Mouse (Mus musculus) spleen, postnatal 10 days (tissue): ENCODE measurements around the gene Amigo1.
A peak's percentile ranks its signal among the peaks of the same experiment; 100 is the strongest.

ENCODE experiments used
- DNase-seq, 2 experiments: peaks; one replicate each; pipeline ENCODE4 v3.0.0; 2021 to 2022; ENCODE audit warnings: low spot score in 2 of 2

Gene Amigo1

DNA sequence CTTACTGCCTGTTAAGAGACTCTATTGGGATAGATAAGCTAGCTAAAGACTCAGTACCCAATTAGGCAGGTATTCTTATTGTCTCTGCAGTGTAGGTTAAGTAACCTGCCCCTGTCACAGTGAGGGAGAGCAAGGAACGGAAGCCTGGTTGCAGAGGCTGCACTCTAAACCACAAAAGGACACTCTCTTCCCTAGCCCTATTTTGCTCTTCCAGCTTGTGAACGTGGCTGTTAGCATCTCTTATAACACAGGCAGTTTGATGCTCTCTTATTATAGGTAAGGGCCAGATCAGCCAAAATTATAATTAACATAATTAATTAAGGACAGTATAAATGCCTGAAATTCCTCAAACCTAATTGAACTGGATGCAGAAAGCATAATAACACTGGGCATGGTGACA, 5.6 kb upstream of the Amigo1 start:
- DNase-seq = no peak

DNA sequence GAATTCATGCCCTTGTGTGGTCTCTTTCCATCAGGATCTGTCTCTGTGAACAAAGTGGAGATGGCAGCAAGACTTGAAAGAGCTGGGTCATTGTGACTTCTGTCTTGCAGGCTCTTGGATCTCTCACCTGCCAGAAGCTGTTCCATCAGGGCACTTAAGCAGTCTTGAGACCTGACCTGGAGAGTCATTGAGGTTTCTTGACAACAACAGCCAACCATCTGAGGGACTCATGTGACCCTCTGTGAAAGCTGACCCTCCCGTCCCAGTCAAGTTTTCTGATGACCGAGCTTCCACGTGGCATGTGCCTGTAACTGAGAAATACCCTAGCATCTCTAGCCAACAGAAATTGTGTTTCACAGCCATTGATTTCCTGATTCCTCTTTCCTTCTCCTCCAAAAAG, 1.4 kb upstream of the Amigo1 start:
- no peak for DNase-seq

DNA sequence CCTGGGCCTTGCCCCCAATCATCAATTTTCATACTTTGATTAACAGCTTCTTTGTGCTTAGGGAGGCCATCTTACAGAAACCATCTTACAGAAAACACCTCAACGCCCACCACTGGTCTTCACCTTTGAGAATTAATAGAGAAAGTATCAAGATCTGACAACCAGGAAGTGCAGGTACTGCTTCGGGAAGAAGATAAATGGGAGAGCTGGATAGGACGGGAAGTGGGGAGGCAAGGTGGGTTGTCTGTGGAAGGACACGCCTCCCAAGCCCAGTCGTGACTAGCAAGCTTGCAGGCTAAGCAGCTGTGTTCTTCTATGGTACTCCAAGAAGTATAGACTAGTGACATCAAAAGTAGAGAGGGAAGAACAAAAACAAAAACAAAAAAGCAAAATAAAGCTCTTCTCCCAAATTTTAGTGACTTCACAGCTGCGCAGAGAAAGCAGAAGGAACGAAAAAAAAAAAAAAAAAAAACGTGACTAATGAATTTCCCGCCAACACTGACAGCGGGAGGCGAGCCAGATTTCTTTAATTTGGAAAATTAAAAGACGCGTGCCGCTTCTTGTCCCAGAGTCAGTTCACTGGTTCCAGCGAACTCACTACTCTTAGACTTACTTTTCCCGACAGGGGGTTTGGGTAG, 556 bp upstream of the Amigo1 start:
- DNase-seq = no peak

DNA sequence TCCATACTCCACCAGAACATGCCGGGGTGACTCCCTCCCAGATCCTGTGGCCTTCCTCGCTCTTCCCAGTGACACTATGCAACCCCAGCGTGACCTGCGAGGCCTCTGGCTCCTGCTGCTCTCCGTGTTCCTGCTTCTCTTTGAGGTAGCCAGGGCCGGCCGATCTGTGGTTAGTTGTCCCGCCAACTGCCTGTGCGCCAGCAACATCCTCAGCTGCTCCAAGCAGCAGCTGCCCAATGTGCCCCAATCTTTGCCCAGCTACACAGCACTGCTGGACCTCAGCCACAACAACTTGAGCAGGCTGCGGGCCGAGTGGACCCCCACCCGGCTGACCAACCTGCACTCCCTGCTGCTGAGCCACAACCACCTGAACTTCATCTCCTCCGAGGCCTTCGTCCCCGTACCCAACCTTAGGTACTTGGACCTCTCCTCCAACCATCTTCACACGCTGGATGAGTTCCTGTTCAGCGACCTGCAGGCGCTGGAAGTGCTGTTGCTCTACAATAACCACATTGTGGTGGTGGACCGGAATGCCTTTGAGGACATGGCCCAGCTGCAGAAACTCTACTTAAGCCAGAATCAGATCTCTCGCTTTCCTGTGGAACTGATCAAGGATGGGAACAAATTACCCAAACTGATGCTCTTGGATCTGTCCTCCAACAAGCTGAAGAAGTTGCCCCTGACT, 1.1 kb downstream of the Amigo1 start:
- no peak for DNase-seq

DNA sequence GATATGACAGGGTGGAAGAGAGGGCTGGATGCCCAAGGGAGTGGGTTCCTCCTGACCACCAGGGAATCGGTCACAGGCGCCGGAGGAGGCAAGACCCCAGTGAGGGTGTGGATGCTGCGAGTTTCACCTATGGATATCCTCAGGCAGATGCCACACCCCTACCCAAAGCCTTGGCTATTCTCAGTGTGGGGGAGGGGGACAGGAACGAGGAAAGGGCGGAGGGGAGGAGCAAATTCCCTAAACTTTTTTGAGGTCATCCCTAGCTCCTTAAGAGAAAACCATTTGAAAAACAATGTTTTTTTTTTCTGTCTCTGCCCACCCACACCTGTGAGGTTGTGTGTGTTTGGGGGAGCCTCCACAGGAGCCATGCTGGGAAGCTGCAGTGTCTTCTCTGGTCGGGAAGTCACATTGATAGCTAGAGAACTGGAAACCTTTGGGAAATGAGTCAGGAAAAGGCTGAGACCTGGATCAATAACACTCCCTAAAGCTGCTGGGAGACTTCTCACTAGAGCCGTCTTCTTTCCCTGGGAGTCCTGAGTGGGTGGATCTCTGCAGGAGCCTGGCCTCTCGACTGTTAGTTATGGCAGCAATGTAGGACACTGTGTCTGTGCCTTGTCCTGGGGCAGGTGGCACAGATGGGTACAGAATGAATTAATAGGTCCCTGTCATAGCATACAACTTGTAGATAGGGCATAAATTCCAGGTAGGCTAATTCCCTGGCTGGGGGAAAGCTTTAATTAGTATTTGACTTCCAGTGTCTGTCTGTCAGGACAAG, 2.8 kb downstream of the Amigo1 start:
- no peak for DNase-seq

DNA sequence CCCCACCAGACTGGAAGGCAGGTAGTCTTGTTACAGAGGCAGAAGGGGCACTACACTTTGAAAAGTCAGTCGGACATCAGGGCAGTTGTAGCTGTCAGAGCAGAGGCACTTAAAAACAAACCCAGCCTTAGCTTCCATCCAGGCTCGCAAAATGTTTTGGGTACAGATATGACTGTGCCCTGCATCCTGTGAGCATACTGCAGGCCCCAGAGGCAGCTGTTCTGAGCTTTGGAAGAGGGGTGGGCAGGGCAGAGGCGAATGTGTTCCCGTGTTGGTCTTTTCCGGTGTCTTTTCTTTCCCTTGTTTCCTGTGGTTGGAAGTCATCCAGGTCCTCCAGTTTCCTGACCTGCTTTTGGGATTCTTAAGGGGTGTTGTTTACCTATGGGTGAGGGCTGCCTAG, 3.8 kb downstream of the Amigo1 start:
- DNase-seq = no peak

DNA sequence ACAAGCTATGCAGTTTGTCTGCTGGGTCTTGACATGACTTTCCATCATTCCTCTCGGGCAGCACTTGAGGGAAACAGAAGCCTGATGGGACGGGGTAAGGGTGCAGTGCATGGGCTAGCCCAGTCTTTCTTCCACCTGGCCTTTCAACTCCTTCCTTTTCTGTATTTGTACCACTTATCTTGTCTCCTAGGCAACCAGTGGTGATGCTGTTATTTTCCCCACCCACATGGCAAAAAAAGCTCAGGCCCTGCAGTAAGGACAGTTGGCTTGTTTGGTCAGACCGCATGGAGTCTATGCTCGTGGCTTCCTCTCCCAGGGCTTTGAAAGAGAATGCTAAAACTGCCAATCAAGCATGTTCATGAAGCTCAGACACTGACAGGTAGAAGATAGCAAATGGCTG, 7.6 kb downstream of the Amigo1 start:
- no peak for DNase-seq

DNA sequence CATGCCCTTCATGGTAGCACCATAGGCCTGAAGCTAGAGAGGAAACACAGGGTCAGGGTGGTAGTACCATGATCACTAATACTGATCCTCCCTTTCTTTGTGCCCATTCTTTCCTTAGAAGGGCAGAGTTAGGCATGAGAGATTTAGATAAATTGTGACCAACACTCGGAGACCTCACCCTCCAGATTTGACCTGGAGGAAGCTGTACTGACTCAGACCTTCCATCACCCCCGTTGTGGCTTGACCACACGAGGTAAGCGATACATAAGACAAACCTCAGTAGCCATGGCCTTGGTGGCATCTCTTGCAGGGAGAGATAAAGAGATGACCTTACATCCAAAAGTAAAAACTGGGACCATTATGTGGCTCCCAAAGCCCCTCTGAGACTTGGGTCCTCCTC, 9.2 kb downstream of the Amigo1 start:
- DNase-seq = no peak

DNA sequence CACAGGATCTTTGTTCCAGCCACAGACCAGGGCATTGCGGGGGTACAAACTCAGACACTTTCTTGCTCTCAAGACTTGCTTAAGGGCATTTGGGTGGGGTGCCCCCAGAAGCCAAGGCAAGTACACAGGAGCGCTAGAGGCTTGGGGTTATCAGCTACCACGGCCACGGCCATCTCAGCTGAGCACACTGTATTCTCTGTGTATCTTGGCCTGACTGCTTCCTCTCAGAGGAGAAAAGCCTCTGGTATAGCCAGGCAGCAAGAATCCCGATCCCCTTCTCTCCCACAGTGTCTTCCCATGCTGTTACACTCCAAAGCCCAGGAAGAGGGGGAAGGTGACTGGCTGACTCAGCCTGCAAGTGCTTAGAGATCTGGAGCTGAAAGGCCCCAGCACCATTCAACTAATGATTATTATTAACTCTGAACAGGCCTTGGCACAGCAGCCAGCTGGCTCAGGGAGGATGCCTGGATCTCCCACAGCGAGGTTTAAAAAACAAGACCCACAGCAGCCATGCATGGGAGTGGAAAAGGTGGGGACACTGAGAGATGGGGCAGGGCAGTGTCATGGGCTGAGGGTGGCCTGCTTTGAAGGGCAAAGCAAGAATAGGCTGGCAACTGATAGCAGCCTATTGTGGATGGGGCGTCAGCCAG, 9.9 kb downstream of the Amigo1 start:
- no peak for DNase-seq

DNA sequence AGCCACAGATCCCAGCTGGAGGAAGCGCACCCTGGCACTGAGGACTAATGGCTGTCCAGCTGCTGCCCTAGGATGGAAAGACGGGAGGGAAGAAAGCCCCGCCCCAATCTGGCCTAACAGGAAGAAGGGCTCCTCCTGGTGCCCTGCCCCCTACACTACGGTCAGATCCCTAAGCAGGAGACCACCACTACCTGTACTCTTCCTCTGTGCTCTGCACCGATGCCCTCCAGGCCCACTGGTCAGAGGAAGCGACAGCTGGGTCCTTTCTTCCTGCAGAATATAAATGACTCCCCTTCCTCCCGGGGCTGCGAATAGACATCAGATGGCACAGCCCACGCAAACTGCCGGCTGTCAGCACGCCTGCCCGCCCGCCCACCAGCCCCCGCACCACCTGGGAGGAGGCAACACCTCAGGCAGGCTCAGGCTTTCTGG, 10.9 kb downstream of the Amigo1 start:
- no peak for DNase-seq

DNA sequence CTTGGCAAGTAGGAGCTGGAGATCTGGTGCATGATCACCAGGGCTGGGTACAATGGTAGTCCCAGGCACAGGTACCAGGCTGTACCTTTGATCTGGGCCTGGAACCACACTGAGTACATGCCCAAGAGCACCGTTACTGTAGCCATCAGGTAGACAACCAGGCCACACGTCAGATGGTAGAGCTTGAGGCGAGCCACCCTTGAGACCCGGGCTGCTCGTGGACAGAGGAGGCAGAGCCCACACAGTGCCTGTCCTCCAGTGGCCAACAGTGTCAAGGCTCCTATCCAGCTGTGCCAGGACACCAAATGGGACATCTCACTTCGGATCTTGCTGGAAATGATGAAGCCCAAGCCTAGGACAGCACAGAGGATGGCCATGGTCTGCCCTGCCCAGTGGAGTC, 13.1 kb downstream of the Amigo1 start:
- no peak for DNase-seq

DNA sequence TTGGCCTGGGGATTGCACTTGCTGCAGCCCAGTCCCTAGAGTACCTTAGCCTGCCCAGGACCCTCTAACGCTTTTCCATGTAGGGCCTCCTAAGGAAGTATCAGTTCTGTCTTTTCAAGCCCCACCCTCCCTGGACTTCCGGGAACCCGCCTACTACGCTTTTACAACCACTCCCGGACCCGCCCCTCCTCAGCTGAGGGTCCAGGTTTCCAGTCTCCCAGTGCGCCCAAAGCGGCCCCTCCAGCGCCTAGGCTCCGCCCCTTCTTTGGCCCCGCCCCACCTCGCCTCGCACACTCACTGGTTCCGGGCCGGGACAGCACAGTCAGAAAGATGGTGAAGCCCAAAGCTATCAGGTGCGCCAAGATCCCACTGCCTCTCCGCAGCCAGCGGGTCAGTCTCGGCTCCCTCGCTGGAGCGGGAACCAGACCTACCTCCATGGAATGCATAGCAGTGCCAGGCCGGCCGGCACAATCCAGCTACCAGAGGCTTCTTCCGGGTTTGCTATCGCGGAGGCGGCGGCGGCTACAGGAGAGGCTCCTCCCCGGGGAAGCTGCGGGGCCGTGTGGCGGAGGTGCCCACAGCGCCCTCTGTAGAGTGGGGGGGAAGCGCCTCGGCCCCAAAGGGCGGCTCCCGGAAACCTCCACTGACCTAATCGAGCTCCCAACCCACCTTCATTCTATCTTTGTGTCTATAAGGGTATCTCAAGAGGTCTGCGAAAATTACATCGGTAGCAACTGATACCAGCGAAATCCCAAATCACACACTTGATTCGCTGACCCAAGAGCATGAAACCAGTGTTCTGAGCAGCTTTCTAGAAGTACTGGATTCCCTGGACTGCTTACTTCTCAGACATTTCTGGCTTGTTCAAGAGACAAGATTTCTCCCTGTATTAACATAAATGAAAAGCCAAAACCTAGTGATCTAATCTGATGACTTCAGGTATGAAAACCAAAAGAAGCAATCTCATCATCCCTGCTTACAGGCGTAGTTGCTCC, 14.5 kb downstream of the Amigo1 start, which contains the start of gene Cyb561d1:
Gene Cyb561d1 (minus strand): TSS at position 884 of the 995 bp plus-strand sequence.
- peak; percentile 96 for DNase-seq

DNA sequence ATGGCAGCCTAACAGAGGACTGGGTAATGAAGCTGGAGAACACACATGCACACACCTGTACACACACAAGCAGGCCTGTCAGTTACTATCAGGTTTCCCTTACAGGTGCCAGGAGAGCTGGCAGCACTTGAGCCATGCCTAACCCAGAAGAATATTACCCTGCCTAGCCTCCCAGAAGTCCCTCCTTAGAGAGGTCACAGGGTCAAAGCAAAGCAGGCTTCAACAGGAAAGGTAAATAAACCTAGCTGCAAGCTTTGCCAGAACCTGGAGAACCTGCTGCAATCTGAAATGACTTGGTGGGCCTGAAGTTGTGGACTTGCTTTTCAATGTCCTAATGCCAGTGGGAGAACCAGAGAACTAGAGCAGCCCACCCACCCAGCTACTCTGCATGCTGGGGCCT, 16.4 kb downstream of the Amigo1 start:
- no peak for DNase-seq

DNA sequence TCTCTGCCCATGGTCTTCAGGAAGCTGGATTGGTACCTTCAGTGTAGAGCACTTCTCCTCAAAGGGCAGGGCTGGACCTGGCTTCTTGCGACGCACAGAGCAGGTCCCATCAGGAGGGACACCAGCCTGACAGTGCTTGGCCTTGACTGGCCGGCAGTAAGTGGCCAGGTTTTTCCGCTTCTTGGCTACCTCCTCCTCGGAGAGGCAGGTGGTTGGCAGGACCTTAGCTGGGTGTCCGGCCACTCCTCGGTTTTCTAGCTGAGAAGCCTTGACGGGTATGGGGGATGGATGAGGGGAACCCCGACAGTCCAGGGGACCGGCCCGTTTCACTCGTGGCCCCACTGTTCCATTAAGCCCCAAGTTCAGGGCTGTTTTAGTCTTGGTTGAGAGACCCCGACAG, 17.1 kb downstream of the Amigo1 start:
- no peak for DNase-seq

DNA sequence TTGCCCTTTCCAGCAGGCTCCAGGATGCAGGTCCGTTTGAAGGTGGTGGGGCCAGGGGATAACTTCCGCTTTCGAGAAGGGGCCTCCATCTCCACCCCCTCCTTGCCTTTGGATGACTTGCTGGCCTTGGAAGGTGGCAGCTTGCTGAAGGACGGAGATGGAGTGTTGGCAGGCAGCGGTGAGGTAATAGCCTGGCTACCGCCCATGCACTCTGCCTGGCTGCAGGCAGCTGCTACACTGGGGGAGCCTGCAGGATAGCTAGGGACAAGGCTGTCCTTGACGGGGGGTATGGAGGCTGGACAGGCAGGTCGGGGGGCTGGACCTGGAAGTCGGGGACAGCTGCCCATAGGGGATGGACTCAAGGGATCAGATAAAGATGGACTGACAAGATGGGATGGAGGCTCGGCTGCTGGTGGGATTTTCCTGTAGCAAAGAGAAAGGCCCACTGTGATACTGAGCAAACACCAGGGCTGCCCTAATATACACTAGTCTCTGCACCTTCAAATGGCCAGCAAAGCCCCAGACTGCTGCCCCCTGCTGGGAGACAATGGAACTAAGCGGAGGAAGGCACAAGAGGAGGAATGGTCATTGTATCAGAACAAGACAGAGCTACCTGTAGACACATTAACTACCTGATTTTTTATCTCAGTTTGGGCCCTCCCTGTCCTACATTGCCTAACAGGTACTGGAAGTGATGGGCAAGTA, 17.6 kb downstream of the Amigo1 start:
- peak; percentile 80 to 90 for DNase-seq

DNA sequence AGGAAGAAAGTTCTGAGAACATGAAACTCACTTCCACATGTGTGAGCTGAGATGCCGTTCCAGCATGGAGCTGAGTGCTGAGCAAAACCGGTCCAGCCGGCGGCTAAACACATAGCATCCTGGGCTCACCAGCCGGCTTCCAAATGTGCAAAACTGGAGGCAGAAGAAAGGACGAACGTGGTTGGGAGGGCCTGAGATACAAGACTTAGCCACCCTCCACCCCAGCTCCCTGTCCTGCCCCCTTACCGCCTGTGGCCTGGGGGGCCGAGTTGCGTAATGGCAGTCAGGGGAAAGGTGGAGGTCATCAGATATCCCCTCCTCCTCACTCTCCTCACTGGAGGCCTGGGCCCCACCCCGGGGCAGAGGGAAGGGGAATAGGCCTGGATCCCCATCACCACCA, 18.3 kb downstream of the Amigo1 start:
- DNase-seq = no peak

DNA sequence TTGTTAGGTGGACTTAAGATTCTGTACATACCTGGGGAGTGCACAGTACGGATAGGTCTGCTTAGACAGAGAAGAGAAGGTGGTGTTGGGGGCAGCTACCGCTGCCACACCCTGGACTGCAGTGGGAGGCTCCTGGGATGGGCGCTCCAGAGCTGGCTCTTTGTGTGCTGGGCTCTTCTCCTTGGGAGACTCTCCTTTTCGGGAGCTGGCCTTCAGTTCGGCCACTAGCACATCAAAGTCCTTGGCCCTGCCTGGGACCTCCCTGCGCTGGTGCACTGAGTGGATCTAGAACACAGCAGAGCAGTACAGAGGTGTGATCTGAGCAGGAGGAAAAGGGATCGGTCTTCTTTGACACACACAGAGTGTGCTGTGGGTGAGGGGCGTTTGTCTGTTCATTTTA, 19.5 kb downstream of the Amigo1 start:
- no peak for DNase-seq

DNA sequence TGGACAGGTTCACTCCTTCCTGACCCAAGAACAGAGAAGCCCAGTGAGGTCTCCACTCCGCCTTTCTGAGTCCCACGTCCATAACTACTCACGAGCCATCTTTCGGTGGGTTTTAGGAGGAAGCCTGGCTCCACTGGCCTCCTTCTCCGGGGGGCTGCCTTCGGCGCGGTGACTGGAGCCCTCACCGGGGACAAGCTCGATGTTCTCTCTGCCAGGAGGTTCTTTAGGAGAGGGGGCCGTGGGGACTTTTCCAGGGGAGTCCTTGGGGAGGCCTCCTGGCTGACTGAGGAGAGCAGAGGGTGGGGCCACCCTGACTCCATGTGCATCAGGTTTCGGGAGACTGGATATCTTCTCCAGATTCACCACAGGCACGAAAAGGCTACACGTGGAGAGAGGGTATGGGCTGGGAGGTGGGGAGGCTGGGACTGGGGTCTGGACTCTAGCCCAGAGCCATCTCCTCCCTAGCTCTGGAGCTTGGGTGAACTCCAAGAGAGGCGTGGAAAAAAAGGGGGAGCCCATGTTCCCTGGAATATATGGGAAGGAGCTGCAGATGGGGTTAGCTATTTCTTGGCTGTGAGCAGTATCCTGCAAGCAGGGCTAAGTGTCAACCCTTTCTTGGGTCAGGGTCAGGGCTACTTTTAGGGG, 20.7 kb downstream of the Amigo1 start:
- DNase-seq = no peak

DNA sequence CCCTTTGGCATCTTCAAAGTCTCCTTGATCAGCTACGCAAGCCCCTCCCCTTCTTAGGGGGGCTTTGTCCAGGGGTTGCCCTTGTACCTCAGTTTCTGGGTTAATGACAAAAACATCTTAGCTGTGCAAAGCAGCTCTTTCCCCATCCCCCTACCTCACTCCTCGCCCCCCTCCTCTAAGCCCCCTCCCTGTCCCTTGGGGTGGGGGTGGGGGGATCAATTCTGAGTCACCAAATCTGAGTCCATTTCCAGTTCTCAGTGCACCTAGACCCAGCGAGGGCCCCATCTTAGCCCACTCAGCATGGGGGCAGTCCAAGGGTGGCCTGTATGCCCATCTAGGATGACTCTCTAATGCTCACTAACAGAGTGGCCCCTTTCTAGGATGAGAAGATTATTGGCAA, 22.9 kb downstream of the Amigo1 start:
- no peak for DNase-seq

DNA sequence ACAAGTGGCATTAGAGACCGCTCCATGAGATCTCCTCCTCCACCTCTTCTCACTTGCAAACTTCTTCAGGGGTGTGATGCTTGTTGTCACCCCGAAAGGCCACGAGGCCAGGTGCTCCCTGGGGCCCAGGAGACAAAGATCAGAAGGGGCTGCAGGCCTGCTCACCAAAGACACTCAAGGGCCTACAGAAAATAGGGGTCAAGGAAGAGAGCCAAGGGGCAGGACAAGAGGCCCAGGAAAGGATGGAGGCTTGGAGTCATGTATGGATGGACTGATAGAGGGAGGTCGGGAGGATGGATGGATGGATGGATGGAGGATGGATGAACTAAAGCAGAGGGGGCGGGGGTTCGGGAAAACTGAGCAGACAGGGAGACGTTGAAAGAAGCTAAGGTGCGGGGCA, 23.4 kb downstream of the Amigo1 start:
- DNase-seq = no peak
